Mouse (Mus musculus): Measurements from ENCODE around the gene Nin. TPM values are rescaled to one million over a fixed set of nuclear protein-coding genes. Genes with fewer than 3 reads are reported as not detected.

Gene Nin
- polyA plus RNA-seq, 1 experiment, result 29.6 TPM

GRCm38 (mm10) chr12:70088297-70088696 lies 25.2 kb downstream of the Nin start:
- H3K4me3 ChIP-seq (ENCODE audit: insufficient read depth, low read length), result no peak overlapping the region
- peaks cover 23% of the 10 kb centered on the region for H3K4me1 ChIP-seq (ENCODE audit: control insufficient read depth, insufficient read depth, low read length)
- H3K27ac ChIP-seq (ENCODE audit: insufficient read depth, low read depth, low read length), result no peak overlapping the region
- no peak for TF ChIP-seq POLR2A (IDR thresholded peaks at IDR 0.05; ENCODE audit: borderline replicate concordance, low read depth, low read length)

- H3K4me1 ChIP-seq (ENCODE audit: control insufficient read depth, insufficient read depth, low read length), result peaks cover 32% of the 10 kb centered on the region
- no peak overlapping the region for H3K4me3 ChIP-seq (ENCODE audit: insufficient read depth, low read length)
- TF ChIP-seq POLR2A (IDR thresholded peaks at IDR 0.05; ENCODE audit: borderline replicate concordance, low read depth, low read length) (no peak), CTCF (IDR thresholded peaks at IDR 0.05; ENCODE audit: low read depth, low read length) (no peak)
- no peak overlapping the region for H3K27ac ChIP-seq (ENCODE audit: insufficient read depth, low read depth, low read length)
These were observed 28.2 kb downstream of the Nin start for GRCm38 (mm10) chr12:70085351-70085750.

GRCm38 (mm10) chr12:70084198-70084597 lies 29.3 kb downstream of the Nin start:
- no peak overlapping the region for H3K4me3 ChIP-seq (ENCODE audit: insufficient read depth, low read length)
- TF ChIP-seq POLR2A (IDR thresholded peaks at IDR 0.05; ENCODE audit: borderline replicate concordance, low read depth, low read length), result no peak
- no peak for TF ChIP-seq CTCF (IDR thresholded peaks at IDR 0.05; ENCODE audit: low read depth, low read length)
- H3K4me1 ChIP-seq (ENCODE audit: control insufficient read depth, insufficient read depth, low read length), result peaks cover 32% of the 10 kb centered on the region
- peak overlapping the region; percentile 43; the same call in 1 of the 2 replicates for H3K27ac ChIP-seq (ENCODE audit: insufficient read depth, low read depth, low read length)

GRCm38 (mm10) chr12:70083737-70084136 lies 29.8 kb downstream of the Nin start:
- TF ChIP-seq CTCF (IDR thresholded peaks at IDR 0.05; ENCODE audit: low read depth, low read length) (no peak), POLR2A (IDR thresholded peaks at IDR 0.05; ENCODE audit: borderline replicate concordance, low read depth, low read length) (no peak)
- Histone ChIP-seq H3K4me1 (ENCODE audit: control insufficient read depth, insufficient read depth, low read length) (peaks cover 35% of the 10 kb centered on the region), H3K4me3 (ENCODE audit: insufficient read depth, low read length) (no peak overlapping the region), H3K27ac (ENCODE audit: insufficient read depth, low read depth, low read length) (no peak overlapping the region)

GRCm38 (mm10) chr12:70082935-70083532 lies 30.5 kb downstream of the Nin start:
- no peak overlapping the region for H3K27ac ChIP-seq (ENCODE audit: insufficient read depth, low read depth, low read length)
- peaks cover 42% of the 10 kb centered on the region for H3K4me1 ChIP-seq (ENCODE audit: control insufficient read depth, insufficient read depth, low read length)
- no peak overlapping the region for H3K4me3 ChIP-seq (ENCODE audit: insufficient read depth, low read length)
- TF ChIP-seq CTCF (IDR thresholded peaks at IDR 0.05; ENCODE audit: low read depth, low read length) (no peak), POLR2A (IDR thresholded peaks at IDR 0.05; ENCODE audit: borderline replicate concordance, low read depth, low read length) (no peak)

GRCm38 (mm10) chr12:70082485-70082884 lies 31.0 kb downstream of the Nin start:
- H3K4me1 ChIP-seq (ENCODE audit: control insufficient read depth, insufficient read depth, low read length), result peaks cover 45% of the 10 kb centered on the region
- TF ChIP-seq POLR2A (IDR thresholded peaks at IDR 0.05; ENCODE audit: borderline replicate concordance, low read depth, low read length) (no peak), CTCF (IDR thresholded peaks at IDR 0.05; ENCODE audit: low read depth, low read length) (no peak)
- H3K4me3 ChIP-seq (ENCODE audit: insufficient read depth, low read length), result no peak overlapping the region
- no peak overlapping the region for H3K27ac ChIP-seq (ENCODE audit: insufficient read depth, low read depth, low read length)

GRCm38 (mm10) chr12:70078471-70079025 lies 35.0 kb downstream of the Nin start:
- Histone ChIP-seq H3K27ac (ENCODE audit: insufficient read depth, low read depth, low read length) (no peak overlapping the region), H3K4me1 (ENCODE audit: control insufficient read depth, insufficient read depth, low read length) (peaks cover 38% of the 10 kb centered on the region), H3K4me3 (ENCODE audit: insufficient read depth, low read length) (no peak overlapping the region)
- no peak for TF ChIP-seq CTCF (IDR thresholded peaks at IDR 0.05; ENCODE audit: low read depth, low read length)

- Histone ChIP-seq H3K4me1 (ENCODE audit: control insufficient read depth, insufficient read depth, low read length) (peaks cover 26% of the 10 kb centered on the region), H3K4me3 (ENCODE audit: insufficient read depth, low read length) (no peak overlapping the region), H3K27ac (ENCODE audit: insufficient read depth, low read depth, low read length) (no peak overlapping the region)
- TF ChIP-seq POLR2A (IDR thresholded peaks at IDR 0.05; ENCODE audit: borderline replicate concordance, low read depth, low read length) (no peak), CTCF (IDR thresholded peaks at IDR 0.05; ENCODE audit: low read depth, low read length) (no peak)
These were observed 37.0 kb downstream of the Nin start for GRCm38 (mm10) chr12:70076493-70076892.

- no peak for TF ChIP-seq CTCF (IDR thresholded peaks at IDR 0.05; ENCODE audit: low read depth, low read length)
- TF ChIP-seq POLR2A (IDR thresholded peaks at IDR 0.05; ENCODE audit: borderline replicate concordance, low read depth, low read length), result no peak
- H3K27ac ChIP-seq (ENCODE audit: insufficient read depth, low read depth, low read length), result no peak overlapping the region
- no peak overlapping the region for H3K4me3 ChIP-seq (ENCODE audit: insufficient read depth, low read length)
- H3K4me1 ChIP-seq (ENCODE audit: control insufficient read depth, insufficient read depth, low read length), result peaks cover 26% of the 10 kb centered on the region
These were observed 38.5 kb downstream of the Nin start for GRCm38 (mm10) chr12:70075001-70075400.

- peaks cover 20% of the 10 kb centered on the region for H3K4me1 ChIP-seq (ENCODE audit: control insufficient read depth, insufficient read depth, low read length)
- H3K4me3 ChIP-seq (ENCODE audit: insufficient read depth, low read length), result no peak overlapping the region
- H3K27ac ChIP-seq (ENCODE audit: insufficient read depth, low read depth, low read length), result no peak overlapping the region
- TF ChIP-seq POLR2A (IDR thresholded peaks at IDR 0.05; ENCODE audit: borderline replicate concordance, low read depth, low read length), result no peak
- TF ChIP-seq CTCF (IDR thresholded peaks at IDR 0.05; ENCODE audit: low read depth, low read length), result no peak
These were observed 42.6 kb downstream of the Nin start for GRCm38 (mm10) chr12:70070888-70071287.

Data from bone marrow macrophage, adult 2 months (primary cell).